Mouse (Mus musculus) ES-Bruce4 (cell line): ENCODE measurements around the gene Pik3cd.

Source experiments
- CTCF ChIP-seq: IDR thresholded peaks from one replicate; pipeline ENCODE4 v1.8.1; 2011; ENCODE audit warnings: low read depth, low read length
- EP300 ChIP-seq: IDR thresholded peaks from 2 replicates; pipeline ENCODE4 v1.6.1; 2011; ENCODE audit warnings: low read depth, low read length; ENCODE audit not compliant: insufficient read depth
- POLR2A ChIP-seq: IDR thresholded peaks from one replicate; pipeline ENCODE4 v1.8.1; 2011; ENCODE audit warnings: low read length; ENCODE audit not compliant: insufficient read depth

DNA sequence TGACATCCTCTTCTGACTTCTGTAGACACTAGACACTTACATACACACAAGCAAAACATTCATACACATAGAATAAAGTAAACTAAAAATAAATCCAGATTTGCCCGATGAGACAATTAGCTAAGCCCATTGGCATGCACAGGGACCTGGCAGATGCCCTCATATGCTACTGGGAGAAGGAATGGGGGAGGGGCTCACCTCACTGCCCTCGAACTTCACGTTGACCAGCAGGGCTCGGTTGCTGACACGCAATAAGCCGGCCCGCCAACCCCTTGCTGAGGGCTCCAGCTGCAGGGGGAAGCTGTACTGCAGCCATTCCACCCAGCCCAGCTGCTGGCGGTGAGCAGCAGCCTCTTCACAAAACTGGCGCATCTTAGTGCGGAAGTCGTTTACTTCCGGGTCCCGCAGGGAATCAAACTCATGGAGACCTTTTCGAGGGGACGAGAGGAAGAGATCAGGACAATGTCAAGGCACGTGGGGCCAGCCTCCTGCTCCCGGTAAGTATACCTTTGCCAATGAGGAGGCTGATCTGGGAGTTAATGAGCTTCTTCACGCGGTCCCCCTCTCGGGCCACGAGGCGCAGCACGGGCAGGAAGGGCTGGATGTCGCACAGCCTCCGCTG lies 42.8 kb downstream of the Pik3cd start:
- TF ChIP-seq EP300 (no peak), POLR2A (no peak), CTCF (no peak)
